Mouse (Mus musculus): ENCODE data around the gene N4bp2l2.
"Not testable (repeated sequence)": the region's sequence is repeated elsewhere in the genome, so short reads cannot be mapped to it uniquely, and the experiment has no call there.

The N4bp2l2 gene

DNA sequence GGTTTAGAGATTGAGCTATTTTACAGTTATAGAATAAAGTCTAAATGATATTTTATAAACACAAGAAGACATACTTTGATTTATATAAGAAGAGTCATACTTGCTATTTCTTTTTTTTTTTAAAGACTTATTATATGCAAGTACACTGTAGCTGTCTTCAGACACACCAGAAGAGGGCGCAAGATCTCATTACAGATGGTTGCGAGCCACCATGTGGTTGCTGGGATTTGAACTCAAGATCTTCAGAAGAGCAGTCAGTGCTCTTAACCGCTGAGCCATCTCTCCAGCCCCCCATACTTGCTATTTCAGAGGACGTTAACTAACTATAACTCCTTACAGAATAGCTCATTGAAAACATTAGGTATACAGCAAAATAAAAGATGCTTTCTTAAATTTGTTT lies 22.6 kb downstream of the N4bp2l2 start:
- not testable (repeated sequence) for DNase-seq (ENCODE audit: low read depth)

GRCm38 (mm10) chr5:150641440-150641839 lies 24.5 kb downstream of the N4bp2l2 start:
- no peak for DNase-seq (ENCODE audit: low read depth)

DNA sequence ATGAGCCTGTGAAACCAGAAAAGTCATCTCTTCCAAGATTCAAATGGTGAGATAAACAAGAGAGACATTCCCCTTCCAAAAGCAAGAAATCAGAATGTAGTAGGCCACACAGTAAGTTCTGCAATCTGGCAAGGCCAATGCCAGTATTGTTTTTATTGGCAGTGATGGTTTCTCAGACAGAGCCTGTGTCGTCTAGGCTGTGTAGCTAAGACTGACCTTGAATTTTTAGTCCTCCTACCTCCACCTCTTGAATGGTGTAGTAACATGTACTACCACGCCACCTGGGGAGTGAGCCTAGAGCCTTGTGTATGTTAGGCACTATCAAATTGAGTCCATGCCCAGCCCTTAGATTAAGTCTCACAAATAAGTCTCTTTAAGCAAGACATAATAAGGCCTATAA lies 36.3 kb downstream of the N4bp2l2 start:
- DNase-seq (ENCODE audit: low read depth) = no peak

DNA sequence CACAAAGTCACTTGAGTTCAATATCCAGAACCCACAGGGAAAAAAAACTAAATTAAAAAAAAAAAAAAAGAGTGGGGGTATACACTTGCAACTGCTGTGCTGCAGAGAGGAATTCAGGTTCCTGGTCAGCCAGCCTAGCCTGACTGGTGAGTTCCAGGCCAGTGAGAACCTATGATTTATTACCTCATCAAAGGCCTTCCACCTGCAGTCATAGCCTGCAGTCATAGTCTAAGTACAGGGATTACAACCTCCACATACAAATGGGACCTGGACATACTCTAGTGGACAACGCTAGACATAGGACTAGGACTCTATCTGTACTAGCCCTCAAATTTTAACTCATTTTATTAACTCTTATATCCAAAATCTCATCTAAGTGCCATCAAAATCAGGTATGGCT lies 36.7 kb downstream of the N4bp2l2 start:
- no peak for DNase-seq (ENCODE audit: low read depth)

GRCm38 (mm10) chr5:150625528-150625927 lies 40.5 kb downstream of the N4bp2l2 start:
- DNase-seq (ENCODE audit: low read depth) = no peak

DNA sequence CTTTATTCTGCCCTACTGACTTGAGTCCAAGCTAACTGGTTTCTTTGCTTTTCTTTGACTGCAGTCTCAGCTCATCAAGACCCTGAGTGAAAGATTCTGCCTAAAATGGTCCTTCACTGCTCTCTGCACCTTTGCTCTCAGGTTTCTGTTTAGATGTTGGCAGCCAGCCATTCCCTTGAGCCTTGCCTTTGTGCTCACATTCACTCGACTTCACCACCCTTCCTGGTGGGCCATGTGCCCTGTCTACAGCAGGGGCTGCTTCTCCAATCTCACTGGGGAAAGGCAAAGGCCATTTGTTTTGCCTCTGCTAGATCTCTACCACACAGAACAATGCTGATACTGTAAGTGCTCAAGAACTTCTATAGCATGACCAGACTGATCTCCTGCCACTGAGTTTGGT lies 43.2 kb downstream of the N4bp2l2 start:
- DNase-seq (ENCODE audit: low read depth) = peak; percentile 28

- DNase-seq (ENCODE audit: low read depth) = no peak
Observed at GRCm38 (mm10) chr5:150621592-150621991, 44.4 kb downstream of the N4bp2l2 start.

- DNase-seq (ENCODE audit: low read depth) = no peak
Observed at GRCm38 (mm10) chr5:150620588-150621135, 45.3 kb downstream of the N4bp2l2 start.

GRCm38 (mm10) chr5:150618599-150619355 lies 47.2 kb downstream of the N4bp2l2 start:
- DNase-seq (ENCODE audit: low read depth) = no peak

GRCm38 (mm10) chr5:150616731-150617130 lies 49.3 kb downstream of the N4bp2l2 start:
- DNase-seq (ENCODE audit: low read depth) = no peak

- no peak for DNase-seq (ENCODE audit: low read depth)
Observed at GRCm38 (mm10) chr5:150616216-150616615, 49.8 kb downstream of the N4bp2l2 start.

GRCm38 (mm10) chr5:150614054-150614453 lies 51.9 kb downstream of the N4bp2l2 start:
- DNase-seq (ENCODE audit: low read depth) = no peak

DNA sequence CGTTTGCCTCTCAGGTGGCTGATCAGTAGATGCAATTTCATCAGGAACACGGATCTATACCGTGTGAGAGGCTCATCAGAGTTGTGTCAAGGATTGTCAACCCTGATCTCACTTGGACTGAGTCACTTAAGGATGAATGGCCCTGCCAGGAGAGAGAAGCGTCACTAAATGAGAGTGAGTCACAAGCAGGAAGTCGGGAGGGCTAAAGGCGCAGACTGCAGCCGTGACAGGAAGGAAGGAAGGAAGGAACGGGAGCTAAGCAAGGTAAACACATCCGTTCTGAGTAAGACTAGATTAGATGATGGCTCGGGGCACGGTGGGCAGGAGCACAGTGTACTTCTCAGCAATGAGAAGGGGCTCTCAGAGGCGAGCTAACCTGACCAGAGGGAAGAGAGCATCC lies 54.3 kb downstream of the N4bp2l2 start:
- peak; percentile 51 for DNase-seq (ENCODE audit: low read depth)

GRCm38 (mm10) chr5:150611136-150611535 lies 54.8 kb downstream of the N4bp2l2 start:
- DNase-seq (ENCODE audit: low read depth) = no peak

GRCm38 (mm10) chr5:150607631-150608030 lies 58.4 kb downstream of the N4bp2l2 start:
- DNase-seq (ENCODE audit: low read depth) = no peak

GRCm38 (mm10) chr5:150606131-150606530 lies 59.9 kb downstream of the N4bp2l2 start:
- no peak for DNase-seq (ENCODE audit: low read depth)

- DNase-seq (ENCODE audit: low read depth) = no peak
Observed at GRCm38 (mm10) chr5:150601441-150602230, 64.3 kb downstream of the N4bp2l2 start.

- no peak for DNase-seq (ENCODE audit: low read depth)
Observed at GRCm38 (mm10) chr5:150600554-150601440, 65.2 kb downstream of the N4bp2l2 start.

- no peak for DNase-seq (ENCODE audit: low read depth)
Observed at GRCm38 (mm10) chr5:150599301-150600294, 66.4 kb downstream of the N4bp2l2 start.

DNA sequence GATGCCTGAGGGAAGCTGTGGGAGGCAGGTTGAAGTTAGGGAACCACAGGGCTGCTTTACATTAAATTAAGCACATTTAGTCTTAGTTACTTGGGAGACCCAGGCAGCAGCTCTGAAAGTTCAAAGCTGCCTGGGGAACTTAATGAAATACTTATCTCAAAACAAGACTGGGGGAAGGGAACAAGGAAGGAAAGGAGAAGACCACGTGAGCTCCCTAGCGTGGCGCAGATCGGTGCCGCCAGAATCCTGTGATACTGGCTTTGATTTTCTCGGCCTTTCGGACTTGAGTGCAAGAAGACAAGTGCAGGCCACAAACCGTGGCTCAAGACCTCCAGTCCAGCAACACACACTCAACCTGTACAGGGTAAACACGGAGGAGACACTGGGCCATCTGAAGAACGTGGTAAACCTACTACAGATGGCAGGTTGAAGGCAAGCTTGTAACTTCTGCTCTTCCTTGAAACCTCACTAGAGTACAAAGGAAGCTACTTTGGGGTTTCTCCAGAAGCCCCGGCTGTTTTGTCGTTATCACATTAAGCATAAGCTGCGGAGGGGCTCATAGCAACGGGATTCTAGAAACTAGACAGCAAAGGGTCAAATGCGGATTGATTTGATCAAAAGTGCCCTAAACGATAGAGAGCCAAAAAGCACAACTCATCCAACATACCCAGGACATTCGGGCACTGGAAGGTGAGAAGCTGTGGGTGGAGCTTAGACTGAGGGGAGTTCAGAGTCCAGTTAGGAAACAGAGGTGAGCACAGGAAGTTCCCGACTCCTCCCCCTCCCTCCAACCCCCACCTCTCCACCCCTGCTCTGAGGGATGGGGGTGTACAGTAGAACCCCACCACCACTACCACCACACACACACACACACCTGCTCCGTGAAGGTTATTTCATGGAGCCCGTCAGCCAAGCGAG lies 67.5 kb downstream of the N4bp2l2 start:
- no peak for DNase-seq (ENCODE audit: low read depth)
